Mouse (Mus musculus) forebrain, embryonic 14.5 days (tissue): ENCODE measurements at regions not wholly inside any gene's neighbourhood (a gene's known extent, or its start where the extent isn't known, plus 50 kb on each side); places are given as distances from the start of the nearest gene placed in this dataset.
"Not testable (repeated sequence)": the region's sequence is repeated elsewhere in the genome, so short reads cannot be mapped to it uniquely, and the experiment has no call there.

ENCODE experiments used
- ATAC-seq: fragments of 200-750 bp; cut with Nextera tagmentation; 2 replicates; pipeline ENCODE4 v1.8.0; 2017; ENCODE audit warnings: mild to moderate bottlenecking, moderate library complexity
- DNase-seq: peaks from one replicate; pipeline ENCODE4 v3.0.0-alpha.2; 2015; ENCODE audit warnings: low spot score
- H3K27ac ChIP-seq: fragments of 300-500 bp; sonication (generic); 2 replicates; pipeline ENCODE4 v1.5.1; 2014; ENCODE audit warnings: low read depth, mild to moderate bottlenecking, control low read depth, low read length, moderate library complexity
- H3K27me3 ChIP-seq: fragments of 300-500 bp; sonication (generic); replicated peaks from 2 replicates; pipeline ENCODE4 v1.6.1; 2014; ENCODE audit warnings: low read length, control low read depth, mixed read lengths; ENCODE audit not compliant: control insufficient read depth, insufficient read depth
- H3K36me3 ChIP-seq: fragments of 300-500 bp; sonication (generic); 2 replicates; pipeline ENCODE4 v1.6.1; 2014; ENCODE audit warnings: low read length, control low read depth; ENCODE audit not compliant: control insufficient read depth, insufficient read depth
- H3K4me1 ChIP-seq: fragments of 300-500 bp; sonication (generic); 2 replicates; pipeline ENCODE4 v1.6.1; 2014; ENCODE audit warnings: antibody characterized with exemption, low read length, control low read depth; ENCODE audit not compliant: control insufficient read depth, insufficient read depth
- H3K4me2 ChIP-seq: fragments of 300-500 bp; sonication (generic); 2 replicates; pipeline ENCODE4 v1.6.1; 2014; ENCODE audit warnings: mild to moderate bottlenecking, control low read depth, low read length
- H3K4me3 ChIP-seq: fragments of 300-500 bp; sonication (generic); 2 replicates; pipeline ENCODE4 v1.5.1; 2014; ENCODE audit warnings: low read depth, low read length, control low read depth
- H3K9ac ChIP-seq: fragments of 300-500 bp; sonication (generic); 2 replicates; pipeline ENCODE4 v1.6.1; 2014; ENCODE audit warnings: mild to moderate bottlenecking, low read length, control low read depth, moderate library complexity
- H3K9me3 ChIP-seq: fragments of 300-500 bp; sonication (generic); replicated peaks from 2 replicates; pipeline ENCODE4 v1.6.1; 2016; ENCODE audit warnings: low read length, control low read depth, mixed read lengths; ENCODE audit not compliant: control insufficient read depth
- WGBS: fragments of 180-500 bp; shearing (Covaris S2); extraction: QIAGEN DNeasy Blood & Tissue Kit; methylation state at CpG from one replicate; pipeline ENCODE4 v1.1.7; 2014; 5-methylcytosine and 5-hydroxymethylcytosine counted together

GRCm38 (mm10) chr17:13487291-13488215 lies 133.2 kb downstream of the Tcp10c start:
- Histone ChIP-seq H3K4me2 (no peak overlapping the region), H3K9ac (no peak overlapping the region), H3K27ac (no peak overlapping the region), H3K27me3 (no peaks in the 10 kb centered on the region), H3K36me3 (no peaks in the 10 kb centered on the region), H3K4me3 (no peak overlapping the region), H3K4me1 (no peaks in the 10 kb centered on the region), H3K9me3 (no peaks in the 10 kb centered on the region)
- ATAC-seq, result no peak
- no peak for DNase-seq
- 86% methylated on average over 10 of the region's 10 CpGs for WGBS

GRCm38 (mm10) chr17:13488608-13489324 lies 134.4 kb downstream of the Tcp10c start:
- Histone ChIP-seq H3K36me3 (no peaks in the 10 kb centered on the region), H3K27me3 (no peaks in the 10 kb centered on the region), H3K9me3 (no peaks in the 10 kb centered on the region), H3K4me2 (no peak overlapping the region), H3K4me3 (no peak overlapping the region), H3K27ac (no peak overlapping the region), H3K9ac (no peak overlapping the region), H3K4me1 (no peaks in the 10 kb centered on the region)
- DNase-seq (no peak), ATAC-seq (no peak)
- 84% methylated on average over 9 of the region's 9 CpGs for WGBS

- not testable (repeated sequence) for ATAC-seq, H3K27me3 ChIP-seq, H3K36me3 ChIP-seq, H3K4me1 ChIP-seq, H3K9me3 ChIP-seq, DNase-seq, H3K4me3 ChIP-seq, H3K9ac ChIP-seq, H3K27ac ChIP-seq, H3K4me2 ChIP-seq
- 85% methylated on average over 1 of the region's 1 CpGs for WGBS
Observed at GRCm38 (mm10) chr17:13492239-13492638, 137.9 kb downstream of the Tcp10c start.

GRCm38 (mm10) chr17:13492649-13493277 lies 138.4 kb downstream of the Tcp10c start:
- H3K9me3 ChIP-seq, H3K9ac ChIP-seq, H3K4me3 ChIP-seq, H3K27me3 ChIP-seq, H3K27ac ChIP-seq, H3K4me1 ChIP-seq, H3K36me3 ChIP-seq, H3K4me2 ChIP-seq: not testable (repeated sequence)
- peak; percentile 21 for DNase-seq
- 40% methylated on average over 3 of the region's 7 CpGs for WGBS
- ATAC-seq, result peak; percentile 45; the same call in 1 of the 2 replicates

- H3K4me2 ChIP-seq, DNase-seq, H3K27me3 ChIP-seq, H3K27ac ChIP-seq, H3K9me3 ChIP-seq, H3K4me3 ChIP-seq, H3K9ac ChIP-seq, H3K36me3 ChIP-seq, H3K4me1 ChIP-seq: not testable (repeated sequence)
- ATAC-seq, result peak; percentile 38; the same call in 1 of the 2 replicates
- 87% methylated on average over 3 of the region's 3 CpGs for WGBS
Observed at GRCm38 (mm10) chr17:13493866-13494265, 139.5 kb downstream of the Tcp10c start.

- not testable (repeated sequence) for DNase-seq, H3K36me3 ChIP-seq, H3K4me2 ChIP-seq, H3K9me3 ChIP-seq, ATAC-seq, H3K4me3 ChIP-seq, H3K27ac ChIP-seq, H3K9ac ChIP-seq, H3K27me3 ChIP-seq, H3K4me1 ChIP-seq
- no CpG with 5 or more reads among the region's 1 CpGs for WGBS
Observed at GRCm38 (mm10) chr17:13494475-13494874, 140.1 kb downstream of the Tcp10c start.

GRCm38 (mm10) chr17:13504365-13504764 lies 150.0 kb downstream of the Tcp10c start:
- ATAC-seq (peak; percentile 57), DNase-seq (peak; percentile 38)
- H3K4me1 ChIP-seq, H3K9me3 ChIP-seq, H3K9ac ChIP-seq, H3K4me3 ChIP-seq, H3K36me3 ChIP-seq, H3K4me2 ChIP-seq, H3K27me3 ChIP-seq: not testable (repeated sequence)
- 7% methylated on average over 1 of the region's 1 CpGs for WGBS
- H3K27ac ChIP-seq, result peak overlapping the region; percentile 80; the same call in 1 of the 2 replicates

GRCm38 (mm10) chr17:13504827-13505268 lies 150.5 kb downstream of the Tcp10c start:
- not testable (repeated sequence) for H3K36me3 ChIP-seq, H3K4me1 ChIP-seq, H3K9ac ChIP-seq, H3K9me3 ChIP-seq, H3K4me2 ChIP-seq, H3K27me3 ChIP-seq, H3K4me3 ChIP-seq
- 1% methylated on average over 7 of the region's 9 CpGs for WGBS
- DNase-seq (peak; percentile 98), ATAC-seq (peak; percentile 98)
- H3K27ac ChIP-seq, result peak overlapping the region; percentile 85
